Mouse (Mus musculus) limb, embryonic 11.5 days (tissue): ENCODE data around the gene Prr15. TPM values are rescaled to one million over a fixed set of nuclear protein-coding genes. Genes with fewer than 3 reads are reported as not detected.

ENCODE experiments used
- ATAC-seq: fragments of 200-750 bp; cut with Nextera tagmentation; 2 replicates; pipeline ENCODE4 v1.8.0; 2017; ENCODE audit warnings: low read depth; ENCODE audit not compliant: insufficient number of reproducible peaks, low FRiP score, low TSS enrichment
- DNase-seq: peaks from one replicate; pipeline ENCODE4 v3.0.0-alpha.2; 2015; ENCODE audit warnings: low spot score
- H3K27ac ChIP-seq: fragments of 300-500 bp; sonication (generic); replicated peaks from 2 replicates; pipeline ENCODE4 v1.5.1; 2014; ENCODE audit warnings: low read depth, mild to moderate bottlenecking, low read length
- H3K27me3 ChIP-seq: fragments of 300-500 bp; sonication (generic); 2 replicates; pipeline ENCODE4 v1.6.1; 2014; ENCODE audit warnings: mild to moderate bottlenecking, low read length, mixed read lengths; ENCODE audit not compliant: control insufficient read depth, insufficient read depth
- H3K36me3 ChIP-seq: fragments of 300-500 bp; sonication (generic); 2 replicates; pipeline ENCODE4 v1.6.1; 2014; ENCODE audit warnings: mild to moderate bottlenecking, low read length, moderate library complexity, mixed read lengths; ENCODE audit not compliant: control insufficient read depth, insufficient read depth
- H3K4me1 ChIP-seq: fragments of 300-500 bp; sonication (generic); 2 replicates; pipeline ENCODE4 v1.6.1; 2014; ENCODE audit warnings: low read length, mixed read lengths; ENCODE audit not compliant: control insufficient read depth, insufficient read depth
- H3K4me2 ChIP-seq: fragments of 300-500 bp; sonication (generic); 2 replicates; pipeline ENCODE4 v1.6.1; 2014; ENCODE audit warnings: low read depth, mild to moderate bottlenecking, moderate library complexity; ENCODE audit not compliant: severe bottlenecking
- H3K4me3 ChIP-seq: fragments of 300-500 bp; sonication (generic); 2 replicates; pipeline ENCODE4 v1.5.1; 2014; ENCODE audit warnings: low read depth, low read length
- H3K9ac ChIP-seq: fragments of 300-500 bp; sonication (generic); 2 replicates; pipeline ENCODE4 v1.6.1; 2014; ENCODE audit warnings: mild to moderate bottlenecking, low read length
- H3K9me3 ChIP-seq: fragments of 300-500 bp; sonication (generic); 2 replicates; pipeline ENCODE4 v1.6.1; 2016; ENCODE audit warnings: low read length; ENCODE audit not compliant: control insufficient read depth
- WGBS: fragments of 180-500 bp; shearing (Covaris S2); extraction: QIAGEN DNeasy Blood & Tissue Kit; methylation state at CpG from one replicate; pipeline ENCODE4 v1.1.7; 2014; 5-methylcytosine and 5-hydroxymethylcytosine counted together
- polyA plus RNA-seq: library from polyadenylated mRNA; unstranded; fragments of >200 nt; fragmentation: Nextera tagmentation; extraction: Ambion mirVana; gene quantifications from 2 replicates; pipeline ENCODE4 v1.2.1, GENCODE M21; 2014

Gene Prr15
- polyA plus RNA-seq, 1 experiment from 2014 or later = 0.09 TPM

DNA sequence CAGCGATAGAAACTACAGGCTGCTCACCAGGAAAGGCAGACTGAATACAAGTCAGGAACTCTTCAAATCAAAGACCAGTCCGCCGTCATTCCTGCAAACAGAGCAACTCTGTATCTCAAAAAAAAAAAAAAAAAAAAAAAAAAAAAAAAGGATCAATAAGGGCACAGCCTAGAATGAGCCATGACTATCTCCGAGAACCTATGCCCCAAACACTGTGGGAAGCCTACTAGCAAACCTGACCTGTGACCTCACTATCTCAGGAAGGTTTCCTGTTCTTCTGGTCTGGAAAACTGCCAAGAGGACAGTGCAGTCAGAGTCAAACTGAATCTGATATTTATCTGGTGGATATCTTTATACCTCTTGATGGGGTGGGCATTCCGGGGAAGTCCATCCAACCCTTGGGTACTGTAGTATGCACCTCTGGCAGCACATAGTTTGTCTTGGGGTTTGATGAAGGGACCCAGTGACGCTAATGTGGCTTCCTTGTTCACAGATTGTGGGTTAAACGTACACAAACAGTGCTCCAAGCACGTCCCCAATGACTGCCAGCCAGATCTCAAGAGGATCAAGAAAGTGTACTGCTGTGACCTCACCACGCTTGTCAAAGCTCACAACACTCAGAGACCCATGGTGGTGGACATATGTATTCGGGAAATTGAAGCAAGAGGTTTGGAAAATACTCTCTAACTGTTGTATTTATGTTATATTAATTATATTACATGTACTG, 35.7 kb upstream of the Prr15 start:
- no peak for DNase-seq
- WGBS = 84% methylated on average over 10 of the region's 10 CpGs

DNA sequence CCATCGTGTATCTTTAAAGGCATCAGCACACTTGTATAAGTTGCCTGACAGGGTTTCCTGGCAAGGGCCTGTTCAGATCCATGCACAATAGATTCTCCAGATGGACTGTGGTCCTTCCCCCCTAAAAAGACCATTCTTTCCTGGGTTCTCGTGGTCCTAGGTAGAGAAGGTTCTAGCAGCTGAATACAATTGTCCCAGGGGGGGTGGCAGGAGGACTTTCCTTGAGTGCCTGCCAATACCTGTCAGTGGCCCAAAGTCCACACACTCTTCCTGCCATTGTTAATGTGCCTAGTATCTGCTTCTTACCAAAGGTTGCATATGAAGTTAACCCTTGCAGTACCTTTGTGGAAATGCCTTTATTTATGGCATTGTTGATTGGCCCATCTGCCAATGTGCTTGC, 28.4 kb upstream of the Prr15 start:
- H3K9me3 ChIP-seq = no peaks in the 10 kb centered on the region
- no peak overlapping the region for H3K4me3 ChIP-seq
- DNase-seq (no peak), ATAC-seq (no peak)
- H3K27me3 ChIP-seq = no peaks in the 10 kb centered on the region
- H3K36me3 ChIP-seq = no peaks in the 10 kb centered on the region; the same call in 1 of the 2 replicates
- 88% methylated on average over 2 of the region's 2 CpGs for WGBS
- H3K9ac ChIP-seq = no peak overlapping the region
- H3K4me1 ChIP-seq = no peaks in the 10 kb centered on the region
- no peak overlapping the region for H3K4me2 ChIP-seq
- no peak overlapping the region for H3K27ac ChIP-seq

More for the DNA sequence above, 35.7 kb upstream of the Prr15 start:
- no peaks in the 10 kb centered on the region for H3K36me3 ChIP-seq
- no peak overlapping the region for H3K27ac ChIP-seq
- H3K4me3 ChIP-seq = no peak overlapping the region
- no peak for ATAC-seq
- no peak overlapping the region for H3K9ac ChIP-seq
- no peaks in the 10 kb centered on the region for H3K4me1 ChIP-seq
- no peak overlapping the region for H3K4me2 ChIP-seq
- no peaks in the 10 kb centered on the region for H3K9me3 ChIP-seq
- H3K27me3 ChIP-seq = no peaks in the 10 kb centered on the region

DNA sequence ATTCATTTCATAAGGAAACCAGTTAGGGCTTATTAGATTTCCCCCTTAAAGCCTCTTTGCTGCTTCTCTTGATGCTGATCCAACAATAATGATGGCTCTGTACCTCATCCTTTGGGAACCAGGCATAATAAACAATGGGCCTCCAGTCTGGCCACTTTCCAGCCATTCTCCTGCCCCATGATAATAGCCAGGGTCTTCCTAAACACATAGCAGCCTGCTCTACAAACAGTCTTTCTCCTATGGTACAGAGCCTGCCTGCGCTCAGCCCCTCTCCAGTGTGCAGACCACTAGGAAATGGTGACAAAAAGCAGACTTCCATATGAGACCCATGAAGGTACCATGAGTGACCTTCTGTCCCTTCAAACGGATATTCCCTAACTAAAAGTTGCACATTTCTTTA, 26.2 kb upstream of the Prr15 start:
- H3K9ac ChIP-seq = no peak overlapping the region
- no peak overlapping the region for H3K27ac ChIP-seq
- H3K9me3 ChIP-seq = no peaks in the 10 kb centered on the region
- no peak overlapping the region for H3K4me2 ChIP-seq
- ATAC-seq = no peak
- H3K27me3 ChIP-seq = no peaks in the 10 kb centered on the region
- no peaks in the 10 kb centered on the region for H3K4me1 ChIP-seq
- no peak overlapping the region for H3K4me3 ChIP-seq
- WGBS = 76% methylated on average over 2 of the region's 2 CpGs
- no peak for DNase-seq
- H3K36me3 ChIP-seq = no peaks in the 10 kb centered on the region; the same call in 1 of the 2 replicates

DNA sequence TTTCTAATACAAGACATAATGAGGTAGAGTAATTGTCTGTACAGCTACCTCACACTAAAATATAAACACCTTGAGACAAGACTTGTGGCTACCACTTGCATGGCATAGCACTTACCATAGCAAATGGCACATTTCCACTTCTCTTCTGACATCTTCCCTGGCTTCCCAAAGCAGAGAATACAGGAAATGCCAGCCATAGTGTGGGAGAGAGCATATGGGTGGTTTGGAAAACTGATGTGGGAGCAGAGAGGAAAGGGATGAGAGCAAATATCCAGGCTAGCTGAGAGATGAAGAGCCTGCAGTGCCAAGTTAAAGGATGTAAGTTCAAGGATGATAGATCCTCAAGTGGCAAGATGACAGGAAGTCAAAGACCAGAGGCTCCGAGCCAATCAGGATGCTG, 19.9 kb upstream of the Prr15 start:
- no peaks in the 10 kb centered on the region for H3K9me3 ChIP-seq
- WGBS = 66% methylated on average over 1 of the region's 1 CpGs
- H3K9ac ChIP-seq = no peak overlapping the region
- H3K27ac ChIP-seq = no peak overlapping the region
- H3K4me2 ChIP-seq = no peak overlapping the region
- DNase-seq (no peak), ATAC-seq (no peak)
- H3K36me3 ChIP-seq = no peaks in the 10 kb centered on the region
- H3K4me3 ChIP-seq = no peak overlapping the region
- no peaks in the 10 kb centered on the region for H3K27me3 ChIP-seq
- H3K4me1 ChIP-seq = no peaks in the 10 kb centered on the region

GRCm38 (mm10) chr6:54313071-54313470, 12.6 kb upstream of the Prr15 start:
- ATAC-seq (no peak), DNase-seq (no peak)
- no peak overlapping the region for H3K4me3 ChIP-seq
- H3K27ac ChIP-seq = no peak overlapping the region
- H3K9ac ChIP-seq = no peak overlapping the region
- H3K27me3 ChIP-seq = no peaks in the 10 kb centered on the region
- no peaks in the 10 kb centered on the region for H3K36me3 ChIP-seq
- H3K4me2 ChIP-seq = no peak overlapping the region
- H3K4me1 ChIP-seq = no peaks in the 10 kb centered on the region
- no peaks in the 10 kb centered on the region for H3K9me3 ChIP-seq
- WGBS = 86% methylated on average over 2 of the region's 2 CpGs

GRCm38 (mm10) chr6:54318618-54319017, 7.0 kb upstream of the Prr15 start:
- Histone ChIP-seq H3K4me1 (no peaks in the 10 kb centered on the region), H3K4me3 (no peak overlapping the region), H3K9ac (no peak overlapping the region), H3K36me3 (no peaks in the 10 kb centered on the region), H3K9me3 (no peaks in the 10 kb centered on the region), H3K27ac (no peak overlapping the region), H3K27me3 (0 out of 2 replicates have a peak, but pooled peaks cover 2% of the 10 kb centered on the region), H3K4me2 (no peak overlapping the region)
- DNase-seq (no peak), ATAC-seq (no peak)
- WGBS = 84% methylated on average over 9 of the region's 9 CpGs

DNA sequence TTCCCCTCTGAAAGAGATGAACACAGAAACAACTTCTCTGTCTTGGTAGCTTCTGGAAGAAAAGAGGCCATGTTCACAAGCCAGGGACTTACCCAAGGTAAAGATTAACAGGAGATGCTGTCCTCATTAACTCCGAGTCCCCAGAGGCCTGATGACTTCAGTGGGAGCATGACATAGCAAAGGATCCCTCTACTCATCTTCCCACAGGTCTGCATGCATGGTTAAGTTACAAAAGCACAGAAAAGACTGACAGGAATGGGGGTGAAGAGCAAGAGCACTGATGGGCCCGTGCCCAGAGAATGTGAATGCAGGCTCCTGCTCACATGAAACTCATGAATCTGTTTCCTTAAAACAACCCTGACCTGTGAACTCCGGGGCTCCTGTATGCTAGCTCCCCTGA, 6.4 kb upstream of the Prr15 start:
- ATAC-seq (no peak), DNase-seq (no peak)
- WGBS = 86% methylated on average over 3 of the region's 3 CpGs

GRCm38 (mm10) chr6:54320236-54320635, 5.4 kb upstream of the Prr15 start:
- Histone ChIP-seq H3K36me3 (no peaks in the 10 kb centered on the region), H3K4me3 (no peak overlapping the region), H3K9ac (no peak overlapping the region), H3K4me2 (no peak overlapping the region), H3K27me3 (peaks cover 4% of the 10 kb centered on the region), H3K27ac (no peak overlapping the region), H3K4me1 (no peaks in the 10 kb centered on the region), H3K9me3 (no peaks in the 10 kb centered on the region)
- ATAC-seq = no peak
- DNase-seq = no peak
- WGBS = 76% methylated on average over 1 of the region's 1 CpGs

More for the DNA sequence above, 6.4 kb upstream of the Prr15 start:
- Histone ChIP-seq H3K4me3 (no peak overlapping the region), H3K4me1 (no peaks in the 10 kb centered on the region), H3K4me2 (no peak overlapping the region), H3K27ac (no peak overlapping the region), H3K9me3 (no peaks in the 10 kb centered on the region), H3K27me3 (peaks cover 2% of the 10 kb centered on the region; the same call in 1 of the 2 replicates), H3K9ac (no peak overlapping the region), H3K36me3 (no peaks in the 10 kb centered on the region)
